Mouse (Mus musculus) C2C12 (cell line): ENCODE measurements around the gene AI481877. TPM values are rescaled to one million over a fixed set of nuclear protein-coding genes. Genes with fewer than 3 reads are reported as not detected.

Experiments used
- H3K27me3 ChIP-seq: one replicate; pipeline ENCODE4 v1.6.1; 2011; ENCODE audit not compliant: control insufficient read depth, insufficient read depth, insufficient read length
- H3K36me3 ChIP-seq: one replicate; pipeline ENCODE4 v1.6.1; 2011; ENCODE audit not compliant: control insufficient read depth, insufficient read depth
- H3K4me3 ChIP-seq: one replicate; pipeline ENCODE4 v1.5.1; 2011; ENCODE audit warnings: mild to moderate bottlenecking, control low read depth; ENCODE audit not compliant: poor library complexity, insufficient read depth, severe bottlenecking
- H3K79me2 ChIP-seq: one replicate; pipeline ENCODE4 v1.6.1; 2011; ENCODE audit not compliant: control insufficient read depth, insufficient read depth
- H3K79me3 ChIP-seq: one replicate; pipeline ENCODE4 v1.6.1; 2011; ENCODE audit warnings: low read depth, control low read depth
- H3ac ChIP-seq: one replicate; pipeline ENCODE3; 2011; ENCODE audit warnings: low read depth; ENCODE audit not compliant: control insufficient read depth, insufficient read length
- CEBPB ChIP-seq: IDR thresholded peaks from one replicate; pipeline ENCODE4 v1.6.1; 2011; ENCODE audit warnings: low read depth, mild to moderate bottlenecking, control low read depth, moderate library complexity
- CTCF ChIP-seq: IDR thresholded peaks from one replicate; pipeline ENCODE4 v1.5.1; 2011; ENCODE audit not compliant: control insufficient read depth, insufficient read depth, insufficient read length
- FOSL1 ChIP-seq: IDR thresholded peaks from one replicate; pipeline ENCODE4 v1.8.0; 2011; ENCODE audit warnings: mild to moderate bottlenecking, low read length; ENCODE audit not compliant: poor library complexity, insufficient read depth, severe bottlenecking
- MAX ChIP-seq: IDR thresholded peaks from one replicate; pipeline ENCODE4 v1.6.1; 2011; ENCODE audit warnings: mild to moderate bottlenecking, control low read depth
- MYOD1 ChIP-seq: IDR thresholded peaks from one replicate; pipeline ENCODE4 v1.6.1; 2011; ENCODE audit warnings: low read depth; ENCODE audit not compliant: control insufficient read depth, insufficient read length
- MYOG ChIP-seq: IDR thresholded peaks from one replicate; pipeline ENCODE4 v1.6.1; 2011; ENCODE audit not compliant: control insufficient read depth, insufficient read length; ENCODE audit errors: extremely low read depth
- USF1 ChIP-seq: IDR thresholded peaks from one replicate; pipeline ENCODE4 v1.6.1; 2011; ENCODE audit warnings: low read depth, mild to moderate bottlenecking, control low read depth, moderate library complexity
- polyA plus RNA-seq: library from polyadenylated mRNA; unstranded; fragments of >200 nt; fragmentation: generic; extraction: Trizol; gene quantifications from one replicate; pipeline ENCODE4 v1.2.1, GENCODE M21; 2012; ENCODE audit warnings: missing spikeins

AI481877 gene
- polyA plus RNA-seq, 1 experiment: not detected

- peaks cover 1% of the 10 kb centered on the region for H3K36me3 ChIP-seq
- TF ChIP-seq USF1 (no peak), CTCF (no peak), MAX (no peak), MYOG (no peak), FOSL1 (no peak), MYOD1 (no peak), CEBPB (no peak)
- H3K27me3 ChIP-seq: no peaks in the 10 kb centered on the region
- no peak overlapping the region for H3ac ChIP-seq
- H3K79me3 ChIP-seq: peaks cover 81% of the 10 kb centered on the region
- no peak overlapping the region for H3K4me3 ChIP-seq
- H3K79me2 ChIP-seq: peaks cover 100% of the 10 kb centered on the region
Observed at GRCm38 (mm10) chr4:59009696-59010095, 129.1 kb downstream of the AI481877 start.

- Histone ChIP-seq H3K27me3 (no peaks in the 10 kb centered on the region), H3K4me3 (no peak overlapping the region), H3K79me3 (peaks cover 83% of the 10 kb centered on the region), H3K79me2 (peaks cover 100% of the 10 kb centered on the region), H3ac (no peak overlapping the region), H3K36me3 (no peaks in the 10 kb centered on the region)
- TF ChIP-seq CEBPB (no peak), MYOD1 (no peak), FOSL1 (no peak), USF1 (no peak)
Observed at GRCm38 (mm10) chr4:59009186-59009585, 129.6 kb downstream of the AI481877 start.

GRCm38 (mm10) chr4:59007974-59008373 is 130.8 kb downstream of the AI481877 start:
- H3ac ChIP-seq: no peak overlapping the region
- H3K79me2 ChIP-seq: peaks cover 100% of the 10 kb centered on the region
- TF ChIP-seq FOSL1: no peak
- TF ChIP-seq MAX: no peak
- TF ChIP-seq CEBPB: no peak
- TF ChIP-seq CTCF: no peak
- no peak for TF ChIP-seq MYOD1
- no peak for TF ChIP-seq USF1
- TF ChIP-seq MYOG: no peak
- H3K36me3 ChIP-seq: no peaks in the 10 kb centered on the region
- H3K27me3 ChIP-seq: no peaks in the 10 kb centered on the region
- peaks cover 83% of the 10 kb centered on the region for H3K79me3 ChIP-seq
- no peak overlapping the region for H3K4me3 ChIP-seq

- H3K79me2 ChIP-seq: peaks cover 91% of the 10 kb centered on the region
- H3ac ChIP-seq: no peak overlapping the region
- no peaks in the 10 kb centered on the region for H3K27me3 ChIP-seq
- no peaks in the 10 kb centered on the region for H3K36me3 ChIP-seq
- no peak for TF ChIP-seq MAX
- no peak for TF ChIP-seq MYOG
- no peak for TF ChIP-seq MYOD1
- no peak for TF ChIP-seq CEBPB
- TF ChIP-seq FOSL1: no peak
- H3K79me3 ChIP-seq: peaks cover 76% of the 10 kb centered on the region
- no peak overlapping the region for H3K4me3 ChIP-seq
Observed at GRCm38 (mm10) chr4:59007016-59007415, 131.8 kb downstream of the AI481877 start.

- H3K36me3 ChIP-seq: no peaks in the 10 kb centered on the region
- peaks cover 83% of the 10 kb centered on the region for H3K79me2 ChIP-seq
- H3K79me3 ChIP-seq: peaks cover 71% of the 10 kb centered on the region
- peak overlapping the region; percentile 8 for H3ac ChIP-seq
- TF ChIP-seq FOSL1: no peak
- no peak for TF ChIP-seq MYOD1
- TF ChIP-seq CTCF: no peak
- TF ChIP-seq MAX: no peak
- H3K27me3 ChIP-seq: no peaks in the 10 kb centered on the region
- no peak overlapping the region for H3K4me3 ChIP-seq
Observed at GRCm38 (mm10) chr4:59006211-59006610, 132.6 kb downstream of the AI481877 start.

- Histone ChIP-seq H3K4me3 (peak overlapping the region; percentile 84), H3K27me3 (no peaks in the 10 kb centered on the region), H3K79me3 (peaks cover 49% of the 10 kb centered on the region), H3K36me3 (no peaks in the 10 kb centered on the region), H3K79me2 (peaks cover 59% of the 10 kb centered on the region), H3ac (peak overlapping the region; percentile 96)
- TF ChIP-seq CTCF (no peak), FOSL1 (no peak), CEBPB (no peak), MYOD1 (no peak), MYOG (no peak), USF1 (no peak), MAX (no peak)
Observed at GRCm38 (mm10) chr4:59003806-59004200, 135.0 kb downstream of the AI481877 start.
